Mouse (Mus musculus) heart, embryonic 14.5 days (tissue): ENCODE results near the gene Tma16. TPM values are rescaled to one million over a fixed set of nuclear protein-coding genes. Genes with fewer than 3 reads are reported as not detected.

Experiments
- ATAC-seq: fragments of 200-750 bp; cut with Nextera tagmentation; 2 replicates; pipeline ENCODE4 v1.8.0; 2017; ENCODE audit warnings: low read depth, moderate TSS enrichment; ENCODE audit not compliant: insufficient number of reproducible peaks, insufficient read depth, low FRiP score
- H3K27ac ChIP-seq, 2 experiments: fragments of 200-500 bp in 1 of 2; fragments of 300-500 bp in 1 of 2; sonication (generic) in 1 of 2; replicated peaks in 1 of 2; 2 replicates each; pipeline ENCODE4 v1.5.1; 2012 to 2014; ENCODE audit warnings: low read depth in 2 of 2, low read length in 2 of 2, control low read depth in 1 of 2, mild to moderate bottlenecking in 1 of 2, mixed read lengths in 1 of 2; ENCODE audit not compliant: control insufficient read depth in 1 of 2, insufficient read depth in 1 of 2
- H3K27me3 ChIP-seq: fragments of 300-500 bp; sonication (generic); 2 replicates; pipeline ENCODE4 v1.6.1; 2014; ENCODE audit warnings: mild to moderate bottlenecking, low read length, control low read depth; ENCODE audit not compliant: control insufficient read depth, insufficient read depth
- H3K36me3 ChIP-seq: fragments of 300-500 bp; sonication (generic); 2 replicates; pipeline ENCODE4 v1.6.1; 2014; ENCODE audit warnings: mild to moderate bottlenecking, control low read depth, low read length, mixed read lengths; ENCODE audit not compliant: control insufficient read depth, insufficient read depth
- H3K4me1 ChIP-seq, 2 experiments: fragments of 200-500 bp in 1 of 2; fragments of 300-500 bp in 1 of 2; sonication (generic) in 1 of 2; 2 replicates each; pipeline ENCODE4 v1.6.1; 2012 to 2014; ENCODE audit warnings: low read length in 2 of 2, control low read depth in 1 of 2, mixed read lengths in 1 of 2; ENCODE audit not compliant: control insufficient read depth in 2 of 2, insufficient read depth in 2 of 2
- H3K4me2 ChIP-seq: fragments of 300-500 bp; sonication (generic); 2 replicates; pipeline ENCODE4 v1.6.1; 2014; ENCODE audit warnings: mild to moderate bottlenecking, low read length
- H3K4me3 ChIP-seq, 2 experiments: fragments of 200-500 bp in 1 of 2; fragments of 300-500 bp in 1 of 2; sonication (generic) in 1 of 2; 2 replicates each; pipeline ENCODE4 v1.5.1; 2012 to 2014; ENCODE audit warnings: low read length in 2 of 2, mild to moderate bottlenecking in 2 of 2, control low read depth in 1 of 2, low read depth in 1 of 2, moderate library complexity in 1 of 2; ENCODE audit not compliant: control insufficient read depth in 1 of 2, insufficient read depth in 1 of 2
- H3K9ac ChIP-seq: fragments of 300-500 bp; sonication (generic); 2 replicates; pipeline ENCODE4 v1.6.1; 2014; ENCODE audit warnings: mild to moderate bottlenecking, low read length
- H3K9me3 ChIP-seq: fragments of 300-500 bp; sonication (generic); 2 replicates; pipeline ENCODE4 v1.6.1; 2016; ENCODE audit warnings: low read length, control low read depth; ENCODE audit not compliant: control insufficient read depth
- WGBS: fragments of 180-500 bp; shearing (Covaris S2); extraction: QIAGEN DNeasy Blood & Tissue Kit; methylation state at CpG from one replicate; pipeline ENCODE4 v1.1.7; 2014; 5-methylcytosine and 5-hydroxymethylcytosine counted together
- polyA plus RNA-seq: library from polyadenylated mRNA; unstranded; fragments of >200 nt; fragmentation: Nextera tagmentation; extraction: Ambion mirVana; gene quantifications from 2 replicates; pipeline ENCODE4 v1.2.1, GENCODE M21; 2014

Tma16 gene
- polyA plus RNA-seq, 1 experiment from 2014 or later: 7.2 TPM

- Histone ChIP-seq H3K9me3 (no peaks in the 10 kb centered on the region), H3K4me2 (no peak overlapping the region), H3K4me3 (no peak overlapping the region), H3K9ac (no peak overlapping the region), H3K27ac (no peak overlapping the region), H3K36me3 (no peaks in the 10 kb centered on the region), H3K4me1 (no peaks in the 10 kb centered on the region), H3K27me3 (0 out of 2 replicates have a peak, but pooled peaks cover 4% of the 10 kb centered on the region)
- 55% methylated on average over 2 of the region's 2 CpGs for WGBS
- no peak for ATAC-seq
These were observed 8.2 kb upstream of the Tma16 start for GRCm38 (mm10) chr8:66494496-66494895.

GRCm38 (mm10) chr8:66490624-66491023 is 4.3 kb upstream of the Tma16 start:
- Histone ChIP-seq H3K4me2 (no peak overlapping the region), H3K36me3 (no peaks in the 10 kb centered on the region), H3K9me3 (no peaks in the 10 kb centered on the region), H3K4me1 (peaks cover 0 to 5% of the 10 kb centered on the region in 2 experiments; a peak in 1 of 4 replicates), H3K27me3 (no peaks in the 10 kb centered on the region), H3K4me3 (no peak overlapping the region), H3K9ac (no peak overlapping the region), H3K27ac (no peak overlapping the region)
- no peak for ATAC-seq
- 70% methylated on average over 4 of the region's 4 CpGs for WGBS

- H3K4me1 ChIP-seq: peaks cover 0 to 10% of the 10 kb centered on the region in 2 experiments; a peak in 1 of 4 replicates
- no peaks in the 10 kb centered on the region for H3K36me3 ChIP-seq
- no peaks in the 10 kb centered on the region for H3K9me3 ChIP-seq
- no peak for ATAC-seq
- no peaks in the 10 kb centered on the region for H3K27me3 ChIP-seq
- H3K4me3 ChIP-seq: no peak overlapping the region
- WGBS: 40% methylated on average over 3 of the region's 3 CpGs
- H3K4me2 ChIP-seq: no peak overlapping the region
- no peak overlapping the region for H3K9ac ChIP-seq
- no peak overlapping the region for H3K27ac ChIP-seq
These were observed 2.2 kb upstream of the Tma16 start for GRCm38 (mm10) chr8:66488556-66488955.

GRCm38 (mm10) chr8:66476880-66477279 is 9.4 kb downstream of the Tma16 start:
- Histone ChIP-seq H3K4me3 (no peak overlapping the region), H3K9ac (no peak overlapping the region), H3K36me3 (peaks cover 66% of the 10 kb centered on the region), H3K27me3 (no peaks in the 10 kb centered on the region), H3K4me1 (no peaks in the 10 kb centered on the region), H3K9me3 (no peaks in the 10 kb centered on the region), H3K4me2 (no peak overlapping the region), H3K27ac (no peak overlapping the region)
- no peak for ATAC-seq
- 96% methylated on average over 3 of the region's 3 CpGs for WGBS

GRCm38 (mm10) chr8:66469821-66470220 is 16.5 kb downstream of the Tma16 start:
- Histone ChIP-seq H3K9ac (no peak overlapping the region), H3K4me2 (no peak overlapping the region), H3K27me3 (no peaks in the 10 kb centered on the region), H3K27ac (no peak overlapping the region), H3K4me3 (no peak overlapping the region), H3K9me3 (no peaks in the 10 kb centered on the region), H3K4me1 (no peaks in the 10 kb centered on the region), H3K36me3 (peaks cover under 1% of the 10 kb centered on the region; the same call in 1 of the 2 replicates)
- ATAC-seq: no peak
- WGBS: 41% methylated on average over 3 of the region's 3 CpGs

GRCm38 (mm10) chr8:66457057-66457456 is 29.3 kb downstream of the Tma16 start:
- Histone ChIP-seq H3K4me1 (no peaks in the 10 kb centered on the region), H3K4me2 (no peak overlapping the region), H3K36me3 (no peaks in the 10 kb centered on the region), H3K27ac (no peak overlapping the region), H3K4me3 (no peak overlapping the region), H3K9ac (no peak overlapping the region), H3K27me3 (no peaks in the 10 kb centered on the region), H3K9me3 (no peaks in the 10 kb centered on the region)
- no peak for ATAC-seq

GRCm38 (mm10) chr8:66450691-66451090 is 35.6 kb downstream of the Tma16 start:
- Histone ChIP-seq H3K27me3 (no peaks in the 10 kb centered on the region), H3K9ac (no peak overlapping the region), H3K36me3 (no peaks in the 10 kb centered on the region), H3K9me3 (no peaks in the 10 kb centered on the region), H3K4me1 (no peaks in the 10 kb centered on the region), H3K4me3 (no peak overlapping the region), H3K4me2 (no peak overlapping the region), H3K27ac (no peak overlapping the region)
- WGBS: 19% methylated on average over 5 of the region's 5 CpGs
- no peak for ATAC-seq

GRCm38 (mm10) chr8:66445351-66445750 is 41.0 kb downstream of the Tma16 start:
- Histone ChIP-seq H3K9me3 (no peaks in the 10 kb centered on the region), H3K9ac (no peak overlapping the region), H3K36me3 (no peaks in the 10 kb centered on the region), H3K27me3 (no peaks in the 10 kb centered on the region), H3K4me3 (no peak overlapping the region), H3K4me1 (no peaks in the 10 kb centered on the region), H3K27ac (no peak overlapping the region), H3K4me2 (no peak overlapping the region)
- WGBS: 67% methylated on average over 3 of the region's 3 CpGs
- ATAC-seq: no peak
